Mouse (Mus musculus) ES-Bruce4 (cell line): ENCODE data around the gene Spg20. TPM values are rescaled to one million over a fixed set of nuclear protein-coding genes. Genes with fewer than 3 reads are reported as not detected.

Experiments used
- H3K27ac ChIP-seq: 2 replicates; pipeline ENCODE4 v1.5.1; 2012; ENCODE audit warnings: low read length, inconsistent platforms; ENCODE audit not compliant: insufficient read depth
- H3K27me3 ChIP-seq: 2 replicates; pipeline ENCODE4 v1.6.1; 2012; ENCODE audit warnings: mild to moderate bottlenecking, low read length, inconsistent platforms; ENCODE audit not compliant: control insufficient read depth, poor library complexity, insufficient read depth, severe bottlenecking
- H3K36me3 ChIP-seq: 2 replicates; pipeline ENCODE4 v1.6.1; 2012; ENCODE audit warnings: inconsistent platforms, mild to moderate bottlenecking, low read length, moderate library complexity; ENCODE audit not compliant: control insufficient read depth, poor library complexity, insufficient read depth, severe bottlenecking
- H3K4me1 ChIP-seq: one replicate; pipeline ENCODE4 v1.8.1; 2011; ENCODE audit warnings: low read length; ENCODE audit not compliant: control insufficient read depth, insufficient read depth
- H3K4me3 ChIP-seq: 2 replicates; pipeline ENCODE4 v1.5.1; 2011; ENCODE audit warnings: low read depth, mild to moderate bottlenecking, low read length
- H3K9ac ChIP-seq: 2 replicates; pipeline ENCODE4 v1.6.1; 2012; ENCODE audit warnings: low read depth, mild to moderate bottlenecking, inconsistent platforms; ENCODE audit not compliant: poor library complexity, severe bottlenecking
- H3K9me3 ChIP-seq: replicated peaks from 2 replicates; pipeline ENCODE4 v1.6.1; 2012; ENCODE audit warnings: mild to moderate bottlenecking, low read length, inconsistent platforms; ENCODE audit not compliant: control insufficient read depth, poor library complexity, insufficient read depth, severe bottlenecking
- CTCF ChIP-seq: IDR thresholded peaks from one replicate; pipeline ENCODE4 v1.8.1; 2011; ENCODE audit warnings: low read depth, low read length
- EP300 ChIP-seq: IDR thresholded peaks from 2 replicates; pipeline ENCODE4 v1.6.1; 2011; ENCODE audit warnings: low read depth, low read length; ENCODE audit not compliant: insufficient read depth
- POLR2A ChIP-seq: IDR thresholded peaks from one replicate; pipeline ENCODE4 v1.8.1; 2011; ENCODE audit warnings: low read length; ENCODE audit not compliant: insufficient read depth
- polyA plus RNA-seq: library from polyadenylated mRNA; stranded (reverse); fragments of >200 nt; gene quantifications from 2 replicates; pipeline ENCODE4 v1.2.4, GENCODE M21; 2011; ENCODE audit warnings: low read depth; ENCODE audit not compliant: missing spikeins, insufficient read depth, insufficient read length

The Spg20 gene
- polyA plus RNA-seq, 1 experiment: 51.2 TPM

DNA sequence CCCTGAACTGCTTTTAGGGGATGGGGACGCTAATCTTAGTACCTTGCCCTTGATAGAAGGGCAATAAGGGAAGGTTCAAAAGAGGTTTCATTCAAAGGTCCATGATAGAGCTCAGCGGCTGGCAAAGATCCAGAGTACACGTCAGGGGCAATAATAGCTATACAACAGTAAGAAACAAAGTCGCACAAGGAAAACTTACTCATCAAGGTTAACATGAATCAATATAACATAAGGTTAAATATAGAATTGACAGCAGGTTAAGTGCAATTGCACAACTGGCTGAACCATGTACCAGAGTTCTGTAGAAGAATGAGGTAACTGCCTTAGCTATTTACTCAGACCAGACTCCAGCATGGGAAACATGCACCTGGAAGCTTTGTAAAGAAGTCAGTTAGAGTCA lies 22.6 kb upstream of the Spg20 start:
- no peaks in the 10 kb centered on the region for H3K27me3 ChIP-seq
- H3K27ac ChIP-seq: no peak overlapping the region
- no peaks in the 10 kb centered on the region for H3K4me1 ChIP-seq
- H3K9ac ChIP-seq: no peak overlapping the region
- no peaks in the 10 kb centered on the region for H3K9me3 ChIP-seq
- H3K36me3 ChIP-seq: no peaks in the 10 kb centered on the region
- no peak overlapping the region for H3K4me3 ChIP-seq
- TF ChIP-seq EP300 (no peak), CTCF (no peak), POLR2A (no peak)

DNA sequence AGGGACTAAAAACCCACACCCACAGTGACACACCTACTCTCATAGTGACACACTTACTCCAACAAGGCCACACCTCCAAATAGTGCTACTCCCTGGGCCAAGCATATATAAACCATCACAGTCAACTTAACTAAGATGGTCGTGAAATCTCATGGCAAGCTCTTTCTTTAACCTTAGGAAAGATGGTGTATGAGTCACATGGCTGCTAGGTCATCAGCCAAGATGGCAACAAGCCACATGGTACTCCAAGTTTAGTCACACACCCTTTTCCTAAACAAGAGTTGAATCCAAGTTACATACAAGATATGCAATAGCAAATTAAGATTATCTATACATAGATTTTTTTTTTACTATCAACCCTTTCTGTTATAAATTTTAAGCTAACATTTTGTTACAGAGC lies 18.7 kb upstream of the Spg20 start:
- no peaks in the 10 kb centered on the region for H3K27me3 ChIP-seq
- H3K9ac ChIP-seq: no peak overlapping the region
- no peaks in the 10 kb centered on the region for H3K9me3 ChIP-seq
- TF ChIP-seq EP300: no peak
- no peak for TF ChIP-seq POLR2A
- no peak for TF ChIP-seq CTCF
- no peaks in the 10 kb centered on the region for H3K36me3 ChIP-seq
- no peaks in the 10 kb centered on the region for H3K4me1 ChIP-seq
- no peak overlapping the region for H3K27ac ChIP-seq
- H3K4me3 ChIP-seq: no peak overlapping the region

DNA sequence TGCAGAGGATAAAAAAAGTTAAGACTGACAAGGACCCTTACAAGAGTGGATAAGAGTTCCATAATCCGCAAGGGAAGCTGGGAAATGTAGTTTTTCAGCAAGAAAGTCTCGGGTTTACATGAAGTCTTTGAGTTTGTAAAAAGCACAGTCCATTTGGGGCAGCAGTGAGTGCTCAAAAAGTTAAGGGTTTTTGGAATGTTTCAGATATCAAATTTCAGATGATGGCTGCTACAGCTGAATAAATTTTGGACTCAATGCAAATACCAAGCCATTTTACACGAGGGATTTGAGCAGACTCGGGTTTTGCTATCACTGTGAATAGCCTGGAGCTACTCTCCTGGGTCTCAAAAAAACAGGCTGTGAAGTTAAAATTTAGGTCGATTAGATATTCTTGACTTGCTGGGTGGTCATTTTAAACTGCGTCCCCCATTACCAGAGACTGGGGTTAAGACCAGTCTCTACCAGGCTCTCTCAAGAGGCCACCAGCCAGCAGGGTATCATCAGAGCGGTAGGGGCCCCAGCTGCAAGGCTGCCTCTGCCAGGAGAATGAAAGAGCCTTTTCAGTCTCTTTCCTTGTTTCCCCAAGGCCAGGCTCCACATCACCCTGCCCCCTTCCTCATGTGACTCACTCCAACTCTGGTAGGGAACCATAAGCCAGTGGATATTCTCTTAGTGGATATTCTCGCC lies 15.8 kb upstream of the Spg20 start:
- TF ChIP-seq POLR2A (no peak), CTCF (no peak), EP300 (no peak)
- Histone ChIP-seq H3K36me3 (no peaks in the 10 kb centered on the region), H3K4me3 (no peak overlapping the region), H3K27ac (no peak overlapping the region), H3K9ac (no peak overlapping the region), H3K4me1 (no peaks in the 10 kb centered on the region), H3K27me3 (no peaks in the 10 kb centered on the region), H3K9me3 (no peaks in the 10 kb centered on the region)

DNA sequence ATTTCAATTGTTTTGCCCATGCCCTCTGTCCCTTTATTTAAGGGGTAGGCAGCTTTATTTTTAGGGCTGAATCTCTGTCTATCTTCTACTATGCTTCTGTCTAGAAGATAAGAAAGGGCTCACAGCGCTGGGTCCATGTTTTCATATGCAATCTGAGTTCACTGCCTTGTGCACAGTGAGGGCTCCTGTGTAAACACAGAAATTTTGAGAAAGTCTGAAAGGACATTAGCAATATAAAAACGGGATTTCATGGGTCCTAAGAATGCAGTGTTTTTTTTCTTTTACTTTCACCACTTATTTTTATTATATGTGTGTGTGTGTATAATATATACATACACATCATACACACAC lies 15.3 kb upstream of the Spg20 start:
- Histone ChIP-seq H3K4me3 (no peak overlapping the region), H3K4me1 (no peaks in the 10 kb centered on the region), H3K36me3 (no peaks in the 10 kb centered on the region), H3K27ac (no peak overlapping the region), H3K9ac (no peak overlapping the region), H3K27me3 (no peaks in the 10 kb centered on the region), H3K9me3 (no peaks in the 10 kb centered on the region)
- TF ChIP-seq EP300 (no peak), CTCF (no peak), POLR2A (no peak)

DNA sequence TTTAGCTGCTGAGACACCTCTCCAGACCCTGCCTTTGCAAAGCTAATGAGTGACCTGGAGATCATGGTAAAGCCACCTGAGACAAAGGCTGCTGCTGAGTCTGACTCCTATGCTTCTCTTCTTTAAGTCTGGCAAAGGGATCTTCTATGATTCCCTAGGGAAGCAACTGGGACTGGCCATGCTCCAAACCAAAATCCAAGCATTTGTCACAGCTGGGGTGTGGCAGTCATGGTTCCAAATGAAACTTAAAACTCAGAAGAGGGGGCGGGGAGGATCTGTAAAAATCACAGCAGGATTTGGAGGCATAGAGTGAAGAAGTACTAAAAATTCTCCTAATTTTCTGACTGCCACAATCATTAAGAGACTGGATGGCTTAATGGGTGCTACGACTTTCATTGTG lies 14.7 kb upstream of the Spg20 start:
- TF ChIP-seq POLR2A (no peak), CTCF (no peak), EP300 (no peak)
- H3K27ac ChIP-seq: no peak overlapping the region
- no peaks in the 10 kb centered on the region for H3K36me3 ChIP-seq

DNA sequence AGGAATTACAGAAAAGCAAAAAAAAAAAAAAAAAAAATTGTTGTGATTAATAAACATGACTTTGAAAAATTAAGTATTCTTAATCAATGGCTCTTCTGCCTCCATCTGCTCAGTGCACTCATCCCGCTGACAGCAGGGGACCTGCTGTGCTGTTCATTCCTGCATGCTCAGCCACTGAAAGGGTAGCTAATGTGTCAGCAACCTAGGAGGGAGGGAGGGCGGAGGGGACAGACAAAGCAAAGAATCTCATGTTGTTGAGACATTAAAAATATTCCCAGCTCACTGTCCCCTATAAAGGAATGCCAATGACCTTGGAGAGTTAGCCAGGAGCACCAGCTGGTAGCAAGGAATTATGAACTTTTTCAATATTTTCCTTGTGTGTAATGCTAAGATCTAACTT lies 13.9 kb upstream of the Spg20 start:
- TF ChIP-seq EP300: no peak
- no peak for TF ChIP-seq POLR2A
- no peak for TF ChIP-seq CTCF
- no peak overlapping the region for H3K27ac ChIP-seq
- H3K9me3 ChIP-seq: no peaks in the 10 kb centered on the region
- no peaks in the 10 kb centered on the region for H3K36me3 ChIP-seq
- H3K4me1 ChIP-seq: no peaks in the 10 kb centered on the region
- no peak overlapping the region for H3K9ac ChIP-seq
- H3K27me3 ChIP-seq: no peaks in the 10 kb centered on the region
- H3K4me3 ChIP-seq: no peak overlapping the region

More for the DNA sequence above, 14.7 kb upstream of the Spg20 start:
- no peaks in the 10 kb centered on the region for H3K4me1 ChIP-seq
- no peaks in the 10 kb centered on the region for H3K27me3 ChIP-seq
- no peak overlapping the region for H3K4me3 ChIP-seq
- H3K9ac ChIP-seq: no peak overlapping the region
- no peaks in the 10 kb centered on the region for H3K9me3 ChIP-seq

DNA sequence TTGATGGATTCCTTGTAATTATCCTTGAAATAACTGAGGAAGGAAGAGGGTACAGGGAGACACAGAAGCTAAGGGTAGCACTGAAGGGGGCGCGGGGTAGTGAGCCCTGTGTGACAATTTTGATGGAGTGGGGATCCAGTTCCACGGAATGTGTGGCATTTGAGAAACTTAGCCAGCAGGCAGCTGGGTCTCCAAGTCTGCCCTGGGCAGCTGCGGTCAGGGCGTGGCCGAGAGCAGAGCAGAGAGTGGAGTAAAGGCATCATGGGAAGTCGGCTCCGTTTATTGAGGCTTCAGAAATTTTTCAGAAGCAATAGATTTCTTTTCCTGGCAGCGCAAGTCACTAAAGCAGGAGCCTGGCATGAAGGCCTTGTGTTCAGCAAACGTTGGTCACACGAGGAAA lies 12.9 kb upstream of the Spg20 start:
- Histone ChIP-seq H3K36me3 (no peaks in the 10 kb centered on the region), H3K9ac (no peak overlapping the region), H3K9me3 (no peaks in the 10 kb centered on the region), H3K4me1 (no peaks in the 10 kb centered on the region), H3K27ac (no peak overlapping the region), H3K4me3 (no peak overlapping the region), H3K27me3 (no peaks in the 10 kb centered on the region)
- no peak for TF ChIP-seq CTCF
- no peak for TF ChIP-seq EP300
- TF ChIP-seq POLR2A: no peak
